Mouse (Mus musculus) CH12.LX (cell line): ENCODE data around the gene Atp2b2. TPM values are rescaled to one million over a fixed set of nuclear protein-coding genes. Genes with fewer than 3 reads are reported as not detected.

Source experiments
- DNase-seq: peaks from one replicate; pipeline ENCODE4 v3.0.0-alpha.2; 2013; ENCODE audit errors: extremely low read depth
- H3K27ac ChIP-seq: 2 replicates; pipeline ENCODE4 v1.5.1; 2012; ENCODE audit warnings: low read depth, mild to moderate bottlenecking, control low read depth, moderate library complexity; ENCODE audit not compliant: insufficient read depth
- H3K27me3 ChIP-seq: replicated peaks from 2 replicates; pipeline ENCODE3; 2012; ENCODE audit warnings: inconsistent platforms
- H3K36me3 ChIP-seq, 2 experiments: replicated peaks in 1 of 2; 2 replicates each; pipeline versions ENCODE3 to v1.6.1; 2012; ENCODE audit warnings: inconsistent platforms in 1 of 2, low read length in 1 of 2, mild to moderate bottlenecking in 1 of 2, mixed read lengths in 1 of 2, moderate library complexity in 1 of 2; ENCODE audit not compliant: control insufficient read depth in 1 of 2, insufficient read depth in 1 of 2
- H3K4me1 ChIP-seq, 2 experiments: 2 replicates each; pipeline ENCODE4 v1.6.1; 2012; ENCODE audit warnings: inconsistent platforms in 1 of 2, moderate library complexity in 1 of 2; ENCODE audit not compliant: insufficient read depth in 2 of 2, control insufficient read depth in 1 of 2
- H3K4me2 ChIP-seq: 2 replicates; pipeline ENCODE4 v1.6.1; 2012; ENCODE audit warnings: low read depth, mild to moderate bottlenecking, control low read depth; ENCODE audit not compliant: poor library complexity, insufficient read depth, severe bottlenecking
- H3K4me3 ChIP-seq, 3 experiments: fragments of 150-350 bp in 1 of 3; sonication (generic) in 1 of 3; replicated peaks in 1 of 3; 2 replicates each; pipeline versions ENCODE3 to v1.5.1; 2011 to 2012; ENCODE audit warnings: low read depth in 2 of 3, low read length in 2 of 3, mild to moderate bottlenecking in 2 of 3, moderate library complexity in 2 of 3, control low read depth in 1 of 3, improper control_type of control experiment in 1 of 3, inconsistent platforms in 1 of 3, mixed read lengths in 1 of 3; ENCODE audit not compliant: poor library complexity in 1 of 3
- H3K79me2 ChIP-seq: replicated peaks from 2 replicates; pipeline ENCODE4 v1.6.1; 2012; ENCODE audit warnings: mild to moderate bottlenecking, moderate library complexity; ENCODE audit not compliant: control insufficient read depth, poor library complexity, insufficient read depth, severe bottlenecking; ENCODE audit errors: extremely low read depth
- H3K9ac ChIP-seq: 2 replicates; pipeline ENCODE4 v1.6.1; 2012; ENCODE audit warnings: low read depth, mild to moderate bottlenecking, control low read depth, moderate library complexity; ENCODE audit not compliant: insufficient read depth
- H3K9me3 ChIP-seq: replicated peaks from 2 replicates; pipeline ENCODE3; 2012; ENCODE audit warnings: low read length, inconsistent platforms, mixed read lengths
- BHLHE40 ChIP-seq: IDR thresholded peaks from 2 replicates; pipeline ENCODE4 v1.6.1; 2011; ENCODE audit warnings: mild to moderate bottlenecking, low read depth, low read length, improper control_type of control experiment
- CHD1 ChIP-seq: IDR thresholded peaks from 2 replicates; pipeline ENCODE4 v1.6.1; 2012; ENCODE audit warnings: low read depth, low read length, improper control_type of control experiment, inconsistent platforms
- CHD2 ChIP-seq: IDR thresholded peaks from 2 replicates; pipeline ENCODE4 v1.6.1; 2011; ENCODE audit warnings: low read length, improper control_type of control experiment
- CTCF ChIP-seq, 2 experiments: IDR thresholded peaks in 1 of 2; conservative IDR thresholded peaks in 1 of 2; 2 replicates each; pipeline ENCODE4 v1.5.1; 2011 to 2012; ENCODE audit warnings: low read depth in 2 of 2, low read length in 2 of 2, improper control_type of control experiment in 1 of 2, inconsistent platforms in 1 of 2, mild to moderate bottlenecking in 1 of 2, moderate library complexity in 1 of 2
- EP300 ChIP-seq: IDR thresholded peaks from 2 replicates; pipeline ENCODE4 v1.6.1; 2011; ENCODE audit warnings: low read length, improper control_type of control experiment
- HCFC1 ChIP-seq: IDR thresholded peaks from 2 replicates; pipeline ENCODE4 v1.6.1; 2012; ENCODE audit warnings: low read depth, mild to moderate bottlenecking, inconsistent platforms, low read length, improper control_type of control experiment
- IRF4 ChIP-seq: IDR thresholded peaks from 2 replicates; pipeline ENCODE4 v1.6.1; 2014; ENCODE audit warnings: low read depth, mild to moderate bottlenecking, inconsistent platforms, low read length, improper control_type of control experiment
- JUN ChIP-seq: IDR thresholded peaks from 2 replicates; pipeline ENCODE4 v1.6.1; 2011; ENCODE audit warnings: low read depth, mild to moderate bottlenecking, low read length, improper control_type of control experiment, moderate library complexity; ENCODE audit not compliant: insufficient read depth
- KAT2A ChIP-seq: IDR thresholded peaks from 2 replicates; pipeline ENCODE4 v1.6.1; 2012; ENCODE audit warnings: low read length, improper control_type of control experiment, inconsistent platforms; ENCODE audit not compliant: insufficient replicate concordance
- MAX ChIP-seq: IDR thresholded peaks from 2 replicates; pipeline ENCODE4 v1.6.1; 2011; ENCODE audit warnings: low read length, improper control_type of control experiment
- MAZ ChIP-seq: IDR thresholded peaks from 2 replicates; pipeline ENCODE4 v1.6.1; 2012; ENCODE audit warnings: low read depth, mild to moderate bottlenecking, inconsistent platforms, low read length, improper control_type of control experiment, moderate library complexity
- MEF2A ChIP-seq: IDR thresholded peaks from 2 replicates; pipeline ENCODE4 v1.6.1; 2014; ENCODE audit warnings: low read depth, mild to moderate bottlenecking, inconsistent platforms, low read length, improper control_type of control experiment, borderline replicate concordance
- NELFE ChIP-seq: IDR thresholded peaks from 2 replicates; pipeline ENCODE4 v1.6.1; 2011; ENCODE audit warnings: low read depth, low read length, improper control_type of control experiment
- NRF1 ChIP-seq: IDR thresholded peaks from 2 replicates; pipeline ENCODE4 v1.6.1; 2014; ENCODE audit warnings: low read depth, mild to moderate bottlenecking, inconsistent platforms, low read length, improper control_type of control experiment, moderate library complexity
- POLR2AphosphoS2 ChIP-seq: IDR thresholded peaks from 2 replicates; pipeline ENCODE4 v1.6.1; 2011; ENCODE audit warnings: low read depth, low read length, improper control_type of control experiment
- RAD21 ChIP-seq: IDR thresholded peaks from 2 replicates; pipeline ENCODE4 v1.6.1; 2011; ENCODE audit warnings: low read depth, mild to moderate bottlenecking, low read length, improper control_type of control experiment, moderate library complexity
- RCOR1 ChIP-seq: conservative IDR thresholded peaks from 2 replicates; pipeline ENCODE4 v1.6.1; 2012; ENCODE audit warnings: low read depth, mild to moderate bottlenecking, inconsistent platforms, low read length, improper control_type of control experiment
- SMC3 ChIP-seq: IDR thresholded peaks from 2 replicates; pipeline ENCODE4 v1.6.1; 2011; ENCODE audit warnings: low read depth, low read length, improper control_type of control experiment
- TBP ChIP-seq: conservative IDR thresholded peaks from 2 replicates; pipeline ENCODE4 v1.6.1; 2011; ENCODE audit warnings: low read depth, low read length, improper control_type of control experiment
- TCF12 ChIP-seq: IDR thresholded peaks from 2 replicates; pipeline ENCODE4 v1.6.1; 2014; ENCODE audit warnings: low read depth, mild to moderate bottlenecking, inconsistent platforms, low read length, improper control_type of control experiment
- USF2 ChIP-seq: conservative IDR thresholded peaks from 2 replicates; pipeline ENCODE4 v1.6.1; 2011; ENCODE audit warnings: low read depth, low read length, improper control_type of control experiment
- ZC3H11A ChIP-seq: IDR thresholded peaks from 2 replicates; pipeline ENCODE4 v1.6.1; 2012; ENCODE audit warnings: low read depth, mild to moderate bottlenecking, inconsistent platforms, low read length, improper control_type of control experiment
- ZKSCAN1 ChIP-seq: IDR thresholded peaks from 2 replicates; pipeline ENCODE4 v1.6.1; 2012; ENCODE audit warnings: low read depth, inconsistent platforms, low read length, improper control_type of control experiment, borderline replicate concordance
- ZMIZ1 ChIP-seq: IDR thresholded peaks from 2 replicates; pipeline ENCODE4 v1.6.1; 2012; ENCODE audit warnings: low read depth, mild to moderate bottlenecking, inconsistent platforms, low read length, improper control_type of control experiment
- ZNF384 ChIP-seq: IDR thresholded peaks from 2 replicates; pipeline ENCODE4 v1.6.1; 2012; ENCODE audit warnings: low read depth, low read length, improper control_type of control experiment, inconsistent platforms
- dilution Hi-C: fragments of 300-500 bp; cut with MboI; formaldehyde crosslinking; loops from 2 replicates; pipeline ENCODE4 v1.14.3; 2020; ENCODE audit warnings: low sequenced_read_pairs; ENCODE audit not compliant: extremely low pct_unique_long_range_greater_than_20kb, extremely low pct_ligation_motif_present
- in situ Hi-C: fragments of 300-500 bp; cut with MboI; formaldehyde crosslinking; loops from 3 replicates; pipeline ENCODE4 v1.14.3; 2019; ENCODE audit warnings: low sequenced_read_pairs, low pct_ligation_motif_present, low pct_unique_long_range_greater_than_20kb, mixed read lengths
- polyA plus RNA-seq: library from polyadenylated mRNA; unstranded; fragments of >175 nt; gene quantifications from 2 replicates; pipeline ENCODE4 v1.2.1, GENCODE M21; 2012; ENCODE audit warnings: low read depth; ENCODE audit not compliant: insufficient read length
- total RNA-seq, 2 experiments: library from RNA; depleted of rRNA; stranded (reverse); fragments of 300-350 nt in 1 of 2; fragments of >200 nt in 1 of 2; gene quantifications; 2 replicates each; pipeline ENCODE4 v1.2.3; 2012 to 2014

The Atp2b2 gene
- total and polyA plus RNA-seq, 3 experiments: not detected

GRCm38 (mm10) chr6:113843248-113843647 is 199.2 kb downstream of the Atp2b2 start:
- no peaks in the 10 kb centered on the region for H3K36me3 ChIP-seq
- H3K4me2 ChIP-seq: no peak overlapping the region
- no peak for DNase-seq
- TF ChIP-seq CHD1: no peak
- TF ChIP-seq TBP: no peak
- TF ChIP-seq MEF2A: no peak
- no peak for TF ChIP-seq KAT2A
- TF ChIP-seq USF2: no peak
- no peak for TF ChIP-seq BHLHE40
- no peak for TF ChIP-seq EP300
- no peak for TF ChIP-seq HCFC1
- no peak for TF ChIP-seq IRF4
- TF ChIP-seq POLR2AphosphoS2: no peak
- TF ChIP-seq MAX: no peak
- TF ChIP-seq ZKSCAN1: no peak
- no peak for TF ChIP-seq MAZ
- TF ChIP-seq, all 38 proteins: peak for 0
- in situ Hi-C loops (no loop called here), dilution Hi-C loops (no loop called here)
- Histone ChIP-seq H3K9me3 (peaks cover 2% of the 10 kb centered on the region), H3K27ac (no peak overlapping the region), H3K9ac (no peak overlapping the region), H3K4me3 (no peak overlapping the region), H3K4me1 (peaks cover 6 to 18% of the 10 kb centered on the region in 2 experiments), H3K79me2 (no peaks in the 10 kb centered on the region), H3K27me3 (peaks cover 25% of the 10 kb centered on the region)

GRCm38 (mm10) chr6:113838493-113838892 is 203.9 kb downstream of the Atp2b2 start:
- Histone ChIP-seq H3K9ac (no peak overlapping the region), H3K9me3 (peaks cover 2% of the 10 kb centered on the region), H3K27me3 (peaks cover 58% of the 10 kb centered on the region), H3K27ac (no peak overlapping the region), H3K4me3 (no peak overlapping the region), H3K4me1 (peaks cover 6 to 11% of the 10 kb centered on the region in 2 experiments), H3K79me2 (no peaks in the 10 kb centered on the region), H3K4me2 (no peak overlapping the region)
- DNase-seq: no peak
- dilution Hi-C loops (no loop called here), in situ Hi-C loops (no loop called here)
- TF ChIP-seq CHD2: no peak
- TF ChIP-seq ZMIZ1: no peak
- no peak for TF ChIP-seq KAT2A
- TF ChIP-seq ZC3H11A: no peak
- TF ChIP-seq ZKSCAN1: no peak
- no peak for TF ChIP-seq JUN
- TF ChIP-seq RAD21: peak; percentile 57
- peak; percentile 22 to 67; a peak in 2 of 4 replicates for TF ChIP-seq CTCF (conservative IDR thresholded peaks at IDR 0.05 in 1 of 2, IDR thresholded peaks at IDR 0.05 in 1 of 2; ENCODE audit: low read depth in 2 of 2, low read length in 2 of 2)
- TF ChIP-seq NRF1: no peak
- no peak for TF ChIP-seq TBP
- no peak for TF ChIP-seq ZNF384
- peak; percentile 61 for TF ChIP-seq SMC3
- no peak for TF ChIP-seq NELFE
- no peak for TF ChIP-seq POLR2AphosphoS2
- no peak for TF ChIP-seq TCF12
- no peak for TF ChIP-seq RCOR1
- TF ChIP-seq MAZ: no peak
- TF ChIP-seq MAX: no peak
- TF ChIP-seq, all 38 proteins: peak for 3
- no peaks in the 10 kb centered on the region for H3K36me3 ChIP-seq
